Mouse (Mus musculus) heart, embryonic 13.5 days (tissue): ENCODE measurements around the gene Clta. TPM values are rescaled to one million over a fixed set of nuclear protein-coding genes. Genes with fewer than 3 reads are reported as not detected.

Experiments used
- ATAC-seq: fragments of 200-750 bp; cut with Nextera tagmentation; 2 replicates; pipeline ENCODE4 v1.8.0; 2017; ENCODE audit warnings: moderate TSS enrichment; ENCODE audit not compliant: insufficient number of reproducible peaks, low FRiP score, low TSS enrichment; ENCODE audit errors: extremely low read depth
- H3K27ac ChIP-seq: fragments of 300-500 bp; sonication (generic); replicated peaks from 2 replicates; pipeline ENCODE4 v1.5.1; 2015; ENCODE audit warnings: moderate library complexity, mild to moderate bottlenecking, inconsistent platforms
- H3K27me3 ChIP-seq: fragments of 300-500 bp; sonication (generic); replicated peaks from 2 replicates; pipeline ENCODE4 v1.6.1; 2015; ENCODE audit warnings: mild to moderate bottlenecking, inconsistent platforms
- H3K36me3 ChIP-seq: fragments of 300-500 bp; sonication (generic); 2 replicates; pipeline ENCODE4 v1.6.1; 2015; ENCODE audit warnings: mild to moderate bottlenecking, inconsistent platforms
- H3K4me1 ChIP-seq: fragments of 300-500 bp; sonication (generic); 2 replicates; pipeline ENCODE4 v1.6.1; 2015; ENCODE audit warnings: inconsistent platforms
- H3K4me2 ChIP-seq: fragments of 300-500 bp; sonication (generic); 2 replicates; pipeline ENCODE4 v1.6.1; 2015; ENCODE audit warnings: inconsistent platforms, mild to moderate bottlenecking, moderate library complexity
- H3K4me3 ChIP-seq: fragments of 300-500 bp; sonication (generic); 2 replicates; pipeline ENCODE4 v1.5.1; 2015; ENCODE audit warnings: moderate library complexity, mild to moderate bottlenecking, inconsistent platforms
- H3K9ac ChIP-seq: fragments of 300-500 bp; sonication (generic); 2 replicates; pipeline ENCODE4 v1.6.1; 2015; ENCODE audit warnings: inconsistent platforms, mild to moderate bottlenecking, moderate library complexity
- H3K9me3 ChIP-seq: fragments of 300-500 bp; sonication (generic); 2 replicates; pipeline ENCODE4 v1.6.1; 2016; ENCODE audit warnings: inconsistent platforms
- WGBS: fragments of 180-500 bp; shearing (Covaris S2); methylation state at CpG from one replicate; pipeline ENCODE4 v1.1.7; 2015; ENCODE audit warnings: mixed read lengths; 5-methylcytosine and 5-hydroxymethylcytosine counted together
- polyA plus RNA-seq: library from polyadenylated mRNA; unstranded; fragments of >200 nt; fragmentation: Nextera tagmentation; extraction: Ambion mirVana; gene quantifications from 2 replicates; pipeline ENCODE4 v1.2.1, GENCODE M21; 2015

The Clta gene
- polyA plus RNA-seq, 1 experiment from 2014 or later, result 140 TPM

DNA sequence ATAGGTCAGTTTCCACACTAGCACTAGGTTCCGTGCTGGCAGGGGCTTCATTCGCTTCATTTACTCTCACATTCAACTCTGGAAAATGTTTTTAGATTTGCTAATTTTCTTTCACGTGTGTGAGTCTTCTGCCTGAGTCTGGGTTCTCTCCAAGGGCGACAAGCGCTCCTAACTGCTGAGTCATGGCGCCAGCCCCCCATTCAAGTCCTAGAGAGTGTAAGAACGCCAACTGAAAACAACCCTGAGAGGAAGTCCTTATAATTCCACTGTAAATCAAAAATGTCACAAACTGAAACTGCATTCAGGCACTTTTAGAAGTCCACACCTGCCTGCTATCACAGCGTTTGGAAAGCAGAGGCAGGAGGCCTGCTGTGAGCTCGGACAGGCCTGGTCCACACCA lies 57.8 kb downstream of the Clta start:
- Histone ChIP-seq H3K9ac (no peak overlapping the region), H3K4me1 (peaks cover 16% of the 10 kb centered on the region), H3K4me2 (no peak overlapping the region), H3K36me3 (peaks cover 39% of the 10 kb centered on the region), H3K9me3 (no peaks in the 10 kb centered on the region), H3K27me3 (no peaks in the 10 kb centered on the region), H3K27ac (no peak overlapping the region), H3K4me3 (no peak overlapping the region)
- WGBS, result 66% methylated on average over 9 of the region's 9 CpGs
- no peak for ATAC-seq

DNA sequence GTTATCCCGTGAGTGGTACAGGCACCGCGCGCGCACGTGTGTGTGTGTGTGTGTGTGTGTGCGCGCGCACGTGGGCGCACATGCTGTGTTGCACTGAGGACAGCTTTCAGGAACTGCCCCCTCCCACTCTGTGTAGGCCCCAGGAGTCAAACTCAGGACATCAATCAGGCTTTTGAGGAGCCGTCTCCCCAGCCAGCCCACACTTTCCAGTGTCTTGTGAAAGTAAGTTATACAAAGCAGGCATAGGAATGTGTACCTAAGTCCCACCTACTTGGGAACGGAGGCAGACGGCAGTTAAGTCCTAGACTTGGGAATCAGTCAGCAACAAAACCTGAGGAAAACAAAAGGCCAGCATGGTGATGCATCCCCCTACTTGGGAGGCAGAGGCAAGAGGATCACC lies 58.6 kb downstream of the Clta start:
- Histone ChIP-seq H3K4me1 (peaks cover 19% of the 10 kb centered on the region), H3K4me2 (no peak overlapping the region), H3K9me3 (no peaks in the 10 kb centered on the region), H3K36me3 (peaks cover 39% of the 10 kb centered on the region), H3K27me3 (no peaks in the 10 kb centered on the region), H3K9ac (no peak overlapping the region), H3K27ac (no peak overlapping the region), H3K4me3 (no peak overlapping the region)
- ATAC-seq, result no peak
- WGBS, result 88% methylated on average over 14 of the region's 14 CpGs

GRCm38 (mm10) chr4:44065355-44066025 lies 61.2 kb downstream of the Clta start:
- Histone ChIP-seq H3K27me3 (no peaks in the 10 kb centered on the region), H3K4me1 (peaks cover 41% of the 10 kb centered on the region), H3K4me3 (peak overlapping the region; percentile 25; the same call in 1 of the 2 replicates), H3K9ac (peak overlapping the region; percentile 69), H3K36me3 (peaks cover 18% of the 10 kb centered on the region), H3K27ac (0 out of 2 replicates have a peak overlapping the region, but pooled peaks have one; percentile 29), H3K4me2 (peak overlapping the region; percentile 56), H3K9me3 (no peaks in the 10 kb centered on the region)
- WGBS, result 29% methylated on average over 16 of the region's 16 CpGs
- ATAC-seq, result no peak

DNA sequence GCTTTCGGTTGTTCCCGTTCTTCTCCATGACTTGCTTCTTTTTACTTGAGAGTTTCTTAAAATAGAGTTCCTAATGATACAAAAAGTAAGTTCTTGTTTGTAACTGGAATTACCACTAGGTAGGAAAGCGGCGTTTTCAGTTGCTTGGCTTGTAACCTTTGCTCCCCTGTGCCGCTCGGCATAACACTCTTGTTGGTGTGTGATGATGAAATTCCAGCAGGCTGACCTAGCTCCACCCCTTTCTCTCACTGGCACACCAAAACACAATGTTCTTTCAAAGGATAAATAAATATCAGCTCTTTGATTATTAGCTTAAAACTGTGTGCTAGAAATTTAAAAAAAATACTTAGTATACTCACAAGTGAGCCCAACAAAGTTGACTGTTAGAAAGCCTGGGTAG lies 62.6 kb downstream of the Clta start:
- Histone ChIP-seq H3K36me3 (peaks cover 16% of the 10 kb centered on the region), H3K4me3 (no peak overlapping the region), H3K27ac (no peak overlapping the region), H3K27me3 (no peaks in the 10 kb centered on the region), H3K4me2 (no peak overlapping the region), H3K9ac (0 out of 2 replicates have a peak overlapping the region, but pooled peaks have one; percentile 45), H3K9me3 (no peaks in the 10 kb centered on the region), H3K4me1 (peaks cover 54% of the 10 kb centered on the region)
- WGBS, result 72% methylated on average over 6 of the region's 6 CpGs
- ATAC-seq, result no peak

DNA sequence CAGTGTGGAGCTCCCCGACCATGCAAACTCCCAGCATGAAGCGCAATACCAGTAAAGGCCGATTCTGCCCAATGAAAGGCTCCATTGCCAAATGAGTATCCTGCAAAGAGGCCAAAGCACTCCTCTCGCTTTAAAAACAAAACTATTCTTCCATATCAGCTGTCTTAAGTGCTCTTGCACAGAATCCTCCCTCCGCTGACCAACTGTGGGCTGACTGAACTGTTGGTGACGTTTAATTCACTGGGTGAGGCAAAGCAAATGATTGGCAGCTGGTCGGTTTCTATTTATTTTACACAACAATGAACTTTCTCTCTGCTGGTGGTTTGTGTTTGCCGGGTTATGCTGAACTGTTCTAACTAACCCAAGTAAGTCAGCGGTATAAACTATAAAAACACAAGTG lies 64.5 kb downstream of the Clta start:
- 31% methylated on average over 9 of the region's 9 CpGs for WGBS

GRCm38 (mm10) chr4:44069411-44069810 lies 65.2 kb downstream of the Clta start:
- H3K27me3 ChIP-seq, result no peaks in the 10 kb centered on the region
- no peak overlapping the region for H3K4me3 ChIP-seq
- peak overlapping the region; percentile 77 for H3K27ac ChIP-seq
- H3K9ac ChIP-seq, result no peak overlapping the region
- 93% methylated on average over 4 of the region's 4 CpGs for WGBS
- H3K36me3 ChIP-seq, result 0 out of 2 replicates have a peak, but pooled peaks cover 5% of the 10 kb centered on the region
- no peak for ATAC-seq
- no peaks in the 10 kb centered on the region for H3K9me3 ChIP-seq
- H3K4me1 ChIP-seq, result peaks cover 62% of the 10 kb centered on the region
- peak overlapping the region; percentile 58 for H3K4me2 ChIP-seq

More for the DNA sequence above, 64.5 kb downstream of the Clta start:
- no peaks in the 10 kb centered on the region for H3K27me3 ChIP-seq
- H3K4me1 ChIP-seq, result peaks cover 62% of the 10 kb centered on the region
- H3K27ac ChIP-seq, result peak overlapping the region; percentile 77
- H3K36me3 ChIP-seq, result 0 out of 2 replicates have a peak, but pooled peaks cover 5% of the 10 kb centered on the region
- H3K9ac ChIP-seq, result peak overlapping the region; percentile 25; the same call in 1 of the 2 replicates
- ATAC-seq, result no peak
- H3K4me2 ChIP-seq, result peak overlapping the region; percentile 58
- H3K4me3 ChIP-seq, result peak overlapping the region; percentile 26
- H3K9me3 ChIP-seq, result no peaks in the 10 kb centered on the region

GRCm38 (mm10) chr4:44070641-44071040 lies 66.4 kb downstream of the Clta start:
- WGBS, result 77% methylated on average over 4 of the region's 4 CpGs
- Histone ChIP-seq H3K4me2 (peak overlapping the region; percentile 84), H3K27me3 (no peaks in the 10 kb centered on the region), H3K4me1 (peaks cover 58% of the 10 kb centered on the region), H3K4me3 (peak overlapping the region; percentile 96), H3K27ac (no peak overlapping the region), H3K36me3 (0 out of 2 replicates have a peak, but pooled peaks cover 5% of the 10 kb centered on the region), H3K9ac (peak overlapping the region; percentile 94), H3K9me3 (no peaks in the 10 kb centered on the region)
- ATAC-seq, result no peak

DNA sequence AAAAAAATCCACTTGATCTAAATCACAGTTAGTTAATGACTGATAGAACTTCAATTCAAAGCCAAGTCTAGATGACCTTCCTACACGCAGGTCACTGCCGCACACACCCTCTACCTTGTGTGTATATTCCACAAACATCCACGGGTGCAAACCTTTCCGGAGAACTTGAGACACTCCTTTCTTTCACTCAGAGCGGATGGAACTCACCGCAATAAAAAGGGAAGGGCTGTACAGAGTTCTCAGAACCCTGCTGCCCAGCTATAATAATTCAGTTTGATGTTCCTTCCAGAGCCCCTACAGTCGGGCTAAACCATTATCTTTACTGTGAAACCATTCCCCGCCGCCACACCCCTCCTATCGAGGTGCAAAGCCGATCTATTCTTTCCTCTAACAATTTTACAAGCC lies 67.5 kb downstream of the Clta start:
- H3K9me3 ChIP-seq, result no peaks in the 10 kb centered on the region
- H3K27ac ChIP-seq, result peak overlapping the region; percentile 98
- H3K36me3 ChIP-seq, result no peaks in the 10 kb centered on the region
- H3K9ac ChIP-seq, result peak overlapping the region; percentile 94
- no peaks in the 10 kb centered on the region for H3K27me3 ChIP-seq
- WGBS, result 4% methylated on average over 11 of the region's 11 CpGs
- no peak for ATAC-seq
- peaks cover 54% of the 10 kb centered on the region for H3K4me1 ChIP-seq
- peak overlapping the region; percentile 84 for H3K4me2 ChIP-seq
- peak overlapping the region; percentile 96 for H3K4me3 ChIP-seq

- Histone ChIP-seq H3K4me2 (peak overlapping the region; percentile 84), H3K27me3 (no peaks in the 10 kb centered on the region), H3K4me3 (peak overlapping the region; percentile 96), H3K4me1 (peaks cover 49% of the 10 kb centered on the region), H3K9ac (peak overlapping the region; percentile 94), H3K36me3 (no peaks in the 10 kb centered on the region), H3K9me3 (no peaks in the 10 kb centered on the region), H3K27ac (peak overlapping the region; percentile 98)
- peak; percentile 83 for ATAC-seq
- under 1% methylated on average over 70 of the region's 70 CpGs for WGBS
Measured at GRCm38 (mm10) chr4:44072146-44072872, 68.1 kb downstream of the Clta start.

GRCm38 (mm10) chr4:44072873-44073441 lies 68.7 kb downstream of the Clta start:
- peaks cover 42% of the 10 kb centered on the region for H3K4me1 ChIP-seq
- H3K9ac ChIP-seq, result peak overlapping the region; percentile 94
- peak overlapping the region; percentile 96 for H3K4me3 ChIP-seq
- no peaks in the 10 kb centered on the region for H3K9me3 ChIP-seq
- H3K27ac ChIP-seq, result peak overlapping the region; percentile 98
- H3K4me2 ChIP-seq, result peak overlapping the region; percentile 84
- H3K36me3 ChIP-seq, result no peaks in the 10 kb centered on the region
- 0 out of 2 replicates have a peak, but pooled peaks have one; percentile 17 for ATAC-seq
- no peaks in the 10 kb centered on the region for H3K27me3 ChIP-seq
- 8% methylated on average over 9 of the region's 9 CpGs for WGBS

GRCm38 (mm10) chr4:44073799-44074198 lies 69.5 kb downstream of the Clta start:
- WGBS, result 84% methylated on average over 3 of the region's 3 CpGs
- no peak overlapping the region; the same call in 1 of the 2 replicates for H3K27ac ChIP-seq
- H3K4me1 ChIP-seq, result peaks cover 36% of the 10 kb centered on the region
- H3K9ac ChIP-seq, result no peak overlapping the region; the same call in 1 of the 2 replicates
- H3K36me3 ChIP-seq, result no peaks in the 10 kb centered on the region
- ATAC-seq, result no peak
- H3K9me3 ChIP-seq, result no peaks in the 10 kb centered on the region
- H3K4me2 ChIP-seq, result no peak overlapping the region
- no peak overlapping the region for H3K4me3 ChIP-seq
- H3K27me3 ChIP-seq, result no peaks in the 10 kb centered on the region
